Mouse (Mus musculus): ENCODE measurements at regions not wholly inside any gene's neighbourhood (a gene's known extent, or its start where the extent isn't known, plus 50 kb on each side); places are given as distances from the start of the nearest gene placed in this dataset.

- no peak for TF ChIP-seq CTCF (conservative IDR thresholded peaks at IDR 0.05; ENCODE audit: insufficient read depth, insufficient read length, low read depth, low read length)
- no peak for TF ChIP-seq POLR2A (IDR thresholded peaks at IDR 0.05; ENCODE audit: low read depth, low read length)
Observed at GRCm38 (mm10) chr11:24330366-24331124, 252.7 kb downstream of the Bcl11a start.

Measured in kidney, adult 2 months (tissue).